Mouse (Mus musculus): ENCODE data around the gene Sall1.

Gene Sall1

DNA sequence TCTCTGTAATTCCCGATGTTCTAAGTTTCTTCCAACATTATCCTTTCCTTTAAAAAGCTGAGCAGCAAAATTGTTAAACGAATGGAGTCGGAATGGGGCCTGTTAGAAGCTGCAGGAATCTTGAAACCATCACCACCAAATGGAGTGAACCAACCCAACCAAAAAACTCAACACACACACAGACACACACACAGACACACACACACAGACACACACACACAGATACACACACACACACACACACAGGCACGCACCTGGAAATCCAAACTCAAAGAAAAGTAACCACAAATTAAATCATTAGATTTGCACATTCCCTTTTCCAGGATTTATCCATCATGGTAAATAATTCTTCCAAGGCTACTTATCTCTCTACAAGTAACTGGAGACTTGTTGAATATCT, 5.0 kb downstream of the Sall1 start:
- DNase-seq (ENCODE audit: low spot score) = no peak

DNA sequence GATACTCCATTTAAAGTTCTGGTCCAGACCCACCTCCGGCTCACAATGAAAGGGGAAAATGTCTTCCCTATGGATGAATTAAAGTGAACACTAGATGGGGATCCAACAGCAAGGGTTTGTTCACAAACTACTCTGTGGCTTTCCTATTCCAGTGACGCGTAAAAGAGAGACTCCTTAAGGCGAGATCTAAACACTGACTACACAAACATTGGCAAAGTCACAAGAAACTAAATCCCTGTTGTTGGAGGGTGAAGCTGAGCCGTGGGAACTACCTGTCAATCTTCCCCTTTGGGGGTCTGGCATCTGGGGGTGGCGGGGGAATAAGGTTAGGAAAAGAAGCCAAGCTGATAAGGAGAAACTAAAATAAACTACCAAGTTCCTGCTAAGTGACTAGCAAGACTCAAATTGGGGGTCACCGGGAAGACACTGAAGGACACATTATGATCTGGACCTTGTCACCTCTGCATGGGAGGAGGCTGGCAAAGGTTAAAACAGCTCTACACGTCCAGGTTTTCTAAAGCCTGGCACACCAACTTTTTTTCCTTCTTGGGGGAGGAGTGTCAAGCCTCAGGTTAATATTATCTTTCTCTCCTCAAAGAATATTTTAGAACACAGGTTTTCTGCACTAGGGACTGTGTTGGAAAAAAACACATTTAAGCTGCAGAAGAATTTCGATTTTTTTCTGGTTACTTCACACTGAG, 6.3 kb downstream of the Sall1 start:
- DNase-seq (ENCODE audit: low spot score) = no peak

DNA sequence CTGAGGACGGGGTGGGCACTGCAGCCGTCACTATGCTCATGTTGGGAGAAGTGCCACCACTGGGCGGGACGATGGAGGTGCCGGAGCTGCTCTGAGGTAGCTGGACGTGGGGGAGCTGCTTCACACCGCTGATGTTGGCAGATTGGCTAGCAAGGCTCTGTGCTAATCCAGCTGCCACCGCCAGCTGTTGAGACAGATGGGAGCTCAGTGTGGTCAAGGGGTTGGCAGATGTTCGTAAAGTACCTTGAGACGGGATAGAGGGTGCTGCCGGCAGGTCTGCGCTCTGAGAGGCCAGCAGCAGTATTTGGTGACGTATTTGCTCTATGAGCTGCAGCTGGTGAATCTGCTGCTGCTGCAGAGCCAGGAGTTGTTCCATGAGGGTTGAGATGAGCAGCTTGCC, 11.6 kb downstream of the Sall1 start:
- no peak for DNase-seq (ENCODE audit: low spot score)

DNA sequence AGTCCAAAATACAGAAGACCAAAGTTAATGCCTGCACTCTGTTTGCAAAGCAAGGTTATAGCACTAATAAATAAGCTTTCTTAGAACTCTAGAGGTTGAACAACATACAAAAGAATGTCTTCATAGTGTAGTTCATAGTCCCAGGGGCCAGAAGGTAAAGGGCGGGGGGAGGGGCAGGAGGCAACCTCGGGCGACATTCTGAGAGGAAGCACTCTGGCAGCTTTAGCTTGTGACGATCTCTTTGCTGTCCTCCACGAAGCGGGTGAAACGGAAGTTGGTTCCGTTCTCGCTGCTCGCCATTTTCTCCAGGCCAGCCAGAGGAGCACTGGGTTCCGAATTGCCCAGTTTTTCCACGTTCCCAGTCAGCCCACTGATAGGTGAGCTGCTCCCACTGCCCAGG, 15.8 kb downstream of the Sall1 start:
- no peak for DNase-seq (ENCODE audit: low spot score)

DNA sequence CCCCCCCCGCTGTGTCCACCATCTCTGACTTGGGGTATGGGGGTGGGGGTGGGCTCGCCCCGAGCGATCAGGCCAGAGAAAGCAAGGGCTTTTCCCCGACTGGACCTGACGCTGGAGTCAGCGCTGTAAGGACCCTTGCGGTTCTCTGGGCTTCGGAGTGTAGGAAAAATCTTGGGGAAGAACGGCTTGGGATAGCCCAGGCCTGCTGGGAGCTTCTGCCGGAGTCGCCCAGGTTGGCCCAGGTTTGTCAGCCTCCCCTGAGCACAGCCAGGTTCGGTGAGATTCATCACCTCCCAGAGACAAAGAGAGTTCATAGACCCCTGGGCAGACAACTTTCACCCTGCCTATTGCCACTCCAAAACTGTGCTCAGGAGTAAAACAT, 17.8 kb downstream of the Sall1 start:
- no peak for DNase-seq (ENCODE audit: low spot score)

DNA sequence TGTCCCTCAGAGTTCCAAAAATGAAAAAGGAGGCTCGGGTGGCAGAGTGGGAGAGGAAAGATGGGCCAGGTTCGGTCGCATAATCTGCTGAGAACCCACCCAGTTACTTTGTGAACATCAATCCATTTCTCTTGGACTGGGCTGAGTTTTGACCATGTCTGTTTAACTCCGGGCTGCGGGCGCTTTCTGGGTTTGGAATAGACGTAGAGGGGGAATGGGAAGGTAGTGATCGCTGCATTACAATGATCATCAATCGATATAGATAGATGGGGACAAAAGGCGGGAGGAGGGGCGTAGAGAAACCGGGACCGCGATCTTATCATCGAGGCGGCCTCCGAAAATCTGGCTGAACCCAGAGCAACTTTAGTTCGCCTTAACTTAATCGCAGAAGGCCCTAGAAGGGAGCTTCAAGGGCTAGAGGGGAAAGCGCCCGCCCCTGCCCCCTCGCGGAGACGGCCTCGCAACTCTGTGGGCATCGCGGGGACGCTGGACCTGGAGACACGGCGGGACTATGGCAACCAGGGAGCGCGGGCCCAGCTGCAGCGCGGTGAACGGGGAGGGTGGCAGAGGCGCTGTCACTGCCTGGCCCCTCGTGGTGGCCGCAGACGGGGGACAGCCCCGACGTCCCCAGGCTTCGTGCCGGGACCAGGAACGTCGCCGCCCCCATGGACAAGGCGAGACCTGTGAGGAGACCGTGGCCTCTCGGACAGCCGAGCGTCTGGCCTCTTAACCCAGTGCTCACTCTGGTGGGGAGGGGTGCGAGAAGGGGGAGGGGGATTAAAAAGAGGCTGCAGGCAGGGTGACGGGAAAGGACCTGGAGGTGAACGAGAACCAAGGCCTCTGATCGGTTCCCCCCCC, 18.5 kb downstream of the Sall1 start:
- no peak for DNase-seq (ENCODE audit: low spot score)

DNA sequence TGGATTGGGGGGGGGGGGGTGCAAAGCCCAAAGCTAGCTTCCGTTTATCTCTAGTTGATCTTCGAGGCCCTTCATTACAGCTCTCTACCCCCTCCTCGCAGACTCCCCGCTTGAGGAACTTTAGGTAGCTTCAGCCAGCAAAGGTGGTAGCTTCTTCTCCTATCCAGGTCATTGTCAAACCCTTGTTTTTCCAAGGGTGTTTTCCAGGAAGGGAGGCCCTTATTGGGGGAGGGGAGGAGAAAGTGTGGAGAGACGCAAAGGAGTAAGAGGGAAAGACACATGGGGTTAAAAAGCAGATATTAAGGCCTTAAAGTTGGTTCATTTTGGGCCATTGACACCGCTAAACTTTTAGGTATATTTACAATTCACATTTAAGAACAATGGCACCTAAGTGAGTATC, 19.2 kb downstream of the Sall1 start:
- no peak for DNase-seq (ENCODE audit: low spot score)

DNA sequence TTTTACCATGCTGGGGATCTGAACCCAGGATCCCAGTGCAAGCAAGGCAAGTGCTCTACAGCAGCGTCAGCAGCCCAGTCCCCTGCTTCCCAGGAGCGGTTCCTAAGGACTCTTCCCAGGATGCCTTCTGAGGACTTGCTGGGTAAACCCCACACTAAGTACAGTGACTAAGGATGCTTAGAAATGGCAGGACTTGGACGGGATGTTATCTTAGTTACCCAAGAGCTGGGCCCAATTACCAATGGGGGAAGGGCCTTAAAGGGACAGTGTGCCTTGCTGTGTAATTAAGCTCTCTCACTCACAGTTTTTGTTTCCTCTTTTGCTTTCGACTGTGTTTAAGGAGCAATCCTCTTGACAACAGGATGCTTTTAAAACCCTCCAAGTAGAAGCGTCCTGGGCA, 22.8 kb downstream of the Sall1 start:
- DNase-seq (ENCODE audit: low spot score) = no peak

DNA sequence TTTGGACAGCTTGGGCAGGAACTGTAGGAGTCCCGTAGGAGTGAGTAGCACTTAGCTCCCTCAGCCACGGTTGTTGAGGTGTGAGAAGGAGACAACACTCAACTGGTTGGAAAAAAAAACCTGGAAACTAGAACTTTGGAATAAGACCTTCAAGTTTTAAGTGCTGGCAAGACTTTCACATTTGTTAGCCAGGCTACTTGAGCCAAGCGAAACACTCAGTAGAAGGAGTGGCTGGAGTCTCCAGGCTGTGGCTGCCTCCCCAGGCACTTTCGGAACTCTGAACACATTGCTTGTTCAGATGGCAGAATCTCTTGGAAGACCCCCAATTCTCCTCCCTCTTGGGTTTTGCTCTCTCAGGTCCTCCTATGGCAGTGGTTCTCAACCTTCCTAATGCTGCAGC, 26.1 kb downstream of the Sall1 start:
- no peak for DNase-seq (ENCODE audit: low spot score)

DNA sequence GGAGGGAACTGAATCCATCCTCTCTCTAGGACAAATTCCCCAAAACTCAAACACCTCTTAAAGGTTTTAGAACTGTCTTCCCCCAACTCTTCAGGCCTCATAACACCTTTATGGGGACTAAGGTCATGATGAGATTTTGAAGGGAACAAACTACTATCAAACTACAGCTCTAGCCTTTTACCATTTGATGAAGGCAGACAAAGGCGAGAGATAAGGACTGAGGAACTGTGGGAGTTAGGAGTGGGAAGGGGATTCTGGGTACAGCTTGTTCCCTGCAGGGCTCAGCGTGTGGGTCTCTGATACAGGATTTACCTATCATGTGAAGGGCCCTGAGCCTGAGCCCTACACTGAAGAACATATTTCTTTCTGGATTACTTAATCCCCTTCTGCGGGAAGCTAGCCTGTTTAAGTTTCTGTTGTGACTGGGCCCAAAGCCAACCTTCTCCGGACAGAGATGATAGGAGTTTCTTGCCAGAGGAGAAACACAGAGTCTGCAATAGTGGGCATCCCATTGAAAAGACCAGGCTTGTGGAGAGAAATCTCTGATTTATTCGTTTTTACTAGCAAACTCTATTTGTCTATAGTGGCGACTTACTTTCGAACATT, 27.4 kb downstream of the Sall1 start:
- DNase-seq (ENCODE audit: low spot score) = no peak

DNA sequence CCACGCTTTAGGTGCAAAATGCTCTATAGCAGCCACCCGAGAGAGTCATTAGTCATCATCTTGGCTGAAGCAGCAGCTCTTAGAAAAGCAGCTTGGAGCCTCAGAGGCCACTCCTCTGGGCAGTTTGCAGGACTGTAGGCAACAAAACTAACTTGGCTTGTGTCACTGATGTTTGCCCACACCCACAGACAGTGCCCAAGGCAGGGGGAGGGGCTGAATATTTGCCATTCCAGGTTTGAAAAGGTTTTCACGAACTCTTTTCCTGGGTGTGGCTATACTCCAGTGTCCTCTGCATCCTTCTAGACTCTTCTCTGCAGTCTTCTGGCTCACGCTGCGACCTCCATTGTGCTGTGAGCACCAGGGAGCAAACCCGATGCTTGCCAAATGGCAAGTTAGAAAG, 28.4 kb downstream of the Sall1 start:
- DNase-seq (ENCODE audit: low spot score) = no peak

DNA sequence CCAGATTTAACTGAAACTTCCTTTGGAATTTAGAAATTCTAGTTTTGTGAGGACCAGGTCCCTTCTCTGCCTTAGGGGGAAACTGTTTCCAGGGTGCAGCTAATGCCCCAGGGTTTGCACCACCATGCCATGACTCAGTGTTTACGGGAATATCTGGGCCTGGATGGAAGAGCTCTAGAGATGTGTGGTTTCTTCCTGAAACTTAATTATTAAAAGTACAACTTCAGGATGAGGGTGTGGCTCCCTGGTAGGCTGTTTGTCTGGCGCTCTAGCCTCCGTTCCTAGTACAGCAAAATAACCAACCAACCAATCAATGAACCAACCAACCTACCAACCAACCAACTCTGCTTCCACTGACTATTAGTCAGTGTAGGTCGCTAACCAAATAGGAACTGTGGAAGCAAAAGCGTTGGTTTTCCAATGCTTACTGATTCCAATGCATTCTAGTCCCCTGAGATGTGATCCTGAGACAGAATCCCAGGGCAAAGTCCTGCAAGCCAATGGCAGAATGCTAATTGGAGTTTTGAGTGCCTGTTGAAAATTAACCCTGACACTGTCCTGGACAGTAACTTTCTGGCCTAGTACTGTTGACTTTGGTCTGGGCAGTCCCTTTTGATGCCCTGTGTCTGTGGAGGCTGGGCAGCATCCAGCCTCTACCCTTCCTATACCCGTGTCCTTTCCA, 31.0 kb downstream of the Sall1 start:
- DNase-seq (ENCODE audit: low spot score) = no peak

DNA sequence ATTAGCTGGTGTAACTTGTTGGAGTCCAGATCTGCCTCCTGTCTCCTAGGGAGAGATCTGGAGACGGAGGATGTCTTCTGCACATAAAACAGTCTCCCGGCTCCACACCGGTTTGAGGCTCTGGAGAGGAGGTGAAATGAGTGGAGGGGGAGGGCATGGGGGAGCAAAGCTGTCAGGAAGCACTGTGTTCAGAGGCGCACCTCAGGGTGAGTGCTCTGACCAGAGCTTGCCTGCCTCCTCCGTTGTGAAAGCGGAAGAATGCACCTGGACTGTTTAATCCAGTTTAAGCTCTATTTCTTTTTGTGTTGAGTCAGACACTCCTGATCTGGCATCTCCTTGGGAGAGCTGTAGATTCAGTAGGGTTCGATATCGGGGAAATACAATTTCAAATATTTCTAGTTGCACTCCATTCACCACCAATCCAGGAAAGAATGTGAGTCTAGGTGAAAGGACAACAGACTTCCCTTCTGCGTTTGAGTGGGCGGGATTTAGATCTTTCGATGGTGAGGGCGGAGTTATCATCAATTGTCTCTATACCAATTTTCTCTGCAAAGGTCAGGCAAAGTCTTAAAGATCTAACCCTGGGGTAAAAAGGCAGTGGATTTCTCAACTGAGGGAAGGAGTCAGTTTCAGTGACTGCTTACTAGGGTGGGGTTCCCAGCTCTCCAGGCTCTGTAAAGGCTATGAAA, 31.8 kb downstream of the Sall1 start:
- DNase-seq (ENCODE audit: low spot score) = no peak

DNA sequence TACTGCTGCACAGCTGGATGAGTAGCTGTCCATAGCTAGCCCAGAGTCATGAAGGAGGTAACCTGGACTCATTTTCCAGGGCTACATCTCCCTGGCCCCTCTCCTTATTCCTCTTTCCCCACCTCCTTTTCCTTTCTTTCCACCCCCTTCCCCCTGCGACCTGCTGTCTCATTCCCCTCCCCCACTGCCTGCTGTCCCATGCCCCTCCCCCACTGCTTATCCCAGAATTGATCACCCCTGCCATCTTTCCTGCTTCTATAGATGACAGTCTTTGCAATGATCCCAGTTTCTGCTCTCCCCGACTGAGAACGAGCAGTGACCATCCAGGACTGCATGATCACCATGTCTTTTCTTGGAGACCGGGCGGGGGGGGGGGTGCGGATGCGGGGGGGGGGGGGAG, 35.2 kb downstream of the Sall1 start:
- DNase-seq (ENCODE audit: low spot score) = no peak

DNA sequence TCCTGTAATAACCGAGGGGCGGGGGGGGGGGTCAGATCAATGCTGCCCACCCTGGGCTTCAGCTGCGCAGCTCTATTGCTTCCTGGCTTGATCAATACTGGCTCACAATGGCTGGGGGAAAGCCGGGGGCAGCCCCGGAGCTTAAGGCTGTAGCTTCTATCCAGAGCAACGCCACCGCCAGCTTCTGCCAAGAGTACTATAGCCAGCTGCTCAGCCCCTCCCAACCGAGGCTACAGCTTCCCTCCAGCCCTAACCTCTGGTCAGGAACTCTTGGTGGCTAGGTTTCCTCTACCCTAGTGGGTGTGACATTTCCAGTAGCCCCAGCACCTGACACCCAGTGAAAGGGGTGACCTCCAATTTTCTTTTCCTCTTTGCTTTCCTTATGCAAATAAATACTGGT, 36.8 kb downstream of the Sall1 start:
- no peak for DNase-seq (ENCODE audit: low spot score)

DNA sequence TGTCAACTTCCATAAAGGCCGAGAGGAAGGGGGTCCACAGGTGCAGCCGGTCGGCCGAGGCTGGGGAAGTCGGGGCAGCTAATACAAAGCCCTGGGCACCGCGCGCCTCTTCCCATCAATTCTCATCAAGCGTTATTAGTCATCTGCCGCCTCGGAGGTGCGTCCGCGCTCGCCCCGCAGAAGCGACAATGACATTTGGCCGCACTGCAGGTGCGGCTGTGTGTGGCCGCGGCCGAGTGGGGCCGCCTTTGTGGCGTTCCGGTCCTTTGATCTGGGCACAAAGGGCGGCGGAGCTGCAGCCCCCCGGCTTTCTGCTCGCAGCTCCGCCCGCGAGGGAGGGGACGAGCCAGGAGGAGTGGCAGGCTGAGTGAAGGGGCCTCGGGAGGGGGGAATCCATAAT, 37.5 kb downstream of the Sall1 start:
- no peak for DNase-seq (ENCODE audit: low spot score)

DNA sequence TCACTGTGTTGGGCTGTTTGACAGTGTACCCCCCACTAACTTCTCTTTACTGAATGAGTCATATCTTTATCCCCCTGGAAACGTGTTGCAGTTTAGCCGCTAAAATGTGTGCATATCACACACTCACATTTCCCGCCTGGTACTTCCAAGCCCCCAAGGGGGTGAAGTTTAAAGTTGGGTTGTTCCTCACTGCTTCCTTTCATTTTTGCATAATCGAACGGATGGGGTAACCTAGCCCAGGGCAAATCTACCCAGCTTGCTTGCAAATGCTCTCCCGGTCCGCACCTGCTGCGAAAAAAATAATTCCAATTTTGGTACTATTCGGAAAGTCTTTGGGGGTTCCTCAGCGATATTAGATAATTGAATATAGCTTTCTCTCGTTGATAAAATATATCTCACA, 38.2 kb downstream of the Sall1 start:
- no peak for DNase-seq (ENCODE audit: low spot score)

DNA sequence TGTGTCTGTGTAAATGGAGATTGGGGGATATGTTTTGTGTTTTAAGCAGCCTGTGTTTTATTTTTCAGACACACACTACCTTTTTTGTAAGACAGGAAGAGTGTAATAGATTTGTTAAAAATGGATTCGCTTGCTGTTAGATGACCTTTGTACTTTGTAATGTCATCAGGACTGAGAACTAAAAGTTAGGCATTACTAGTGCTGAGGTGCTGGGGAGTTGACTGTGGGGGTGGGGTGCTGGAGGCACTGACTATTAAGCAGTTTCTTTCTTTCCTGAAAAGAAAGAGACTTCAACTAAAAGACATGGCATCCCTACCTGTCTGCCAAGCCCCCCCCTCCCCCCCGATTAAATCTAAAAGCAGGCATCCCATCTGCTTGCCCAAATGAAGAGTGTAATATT, 39.9 kb downstream of the Sall1 start:
- DNase-seq (ENCODE audit: low spot score) = no peak

DNA sequence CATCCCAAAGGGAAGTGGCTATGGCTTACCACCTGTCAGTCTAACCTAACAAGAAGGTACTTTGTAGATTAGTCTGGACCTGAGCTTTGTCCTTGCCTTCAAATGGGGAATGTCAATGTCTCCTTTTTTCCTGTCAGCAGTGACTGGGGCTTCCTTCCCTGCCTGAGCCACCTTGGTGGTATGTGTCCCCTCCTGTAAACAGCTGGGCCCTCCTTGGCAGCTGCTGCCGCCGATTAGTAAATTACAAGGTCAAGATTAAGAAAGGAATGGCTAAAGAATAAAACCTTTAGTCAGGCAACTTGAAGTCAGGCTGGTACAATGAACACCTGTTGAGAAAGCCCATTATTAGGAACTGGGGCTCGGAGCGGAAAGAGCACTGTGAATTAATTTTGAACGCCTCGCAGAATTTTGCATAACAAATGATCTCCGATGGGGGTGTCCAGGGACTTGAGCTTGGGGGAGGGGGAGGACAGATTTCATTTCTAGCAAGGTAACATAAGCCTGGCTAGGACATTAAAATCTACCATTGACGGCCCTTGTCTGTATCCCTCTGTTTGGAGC, 40.5 kb downstream of the Sall1 start:
- DNase-seq (ENCODE audit: low spot score) = no peak

DNA sequence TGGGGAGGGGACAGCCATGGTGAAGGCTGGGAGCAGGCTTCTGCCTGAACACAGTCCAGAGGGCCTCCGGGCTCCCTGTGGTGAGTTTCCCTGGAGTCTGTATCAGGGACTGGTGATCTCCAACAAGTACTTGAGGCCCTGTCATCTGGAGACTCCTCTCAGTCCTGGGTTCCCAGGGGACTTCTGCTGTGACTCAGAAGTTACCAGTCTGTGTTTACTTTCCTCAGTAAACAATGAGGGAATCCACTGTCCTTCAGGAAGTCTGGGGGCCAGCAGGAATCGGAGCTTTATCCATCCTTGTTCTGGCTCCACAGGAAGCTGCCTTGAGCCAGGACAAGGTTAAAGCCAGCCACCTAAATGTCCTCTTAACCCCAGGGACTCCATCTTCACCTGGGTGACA, 41.8 kb downstream of the Sall1 start:
- no peak for DNase-seq (ENCODE audit: low spot score)

DNA sequence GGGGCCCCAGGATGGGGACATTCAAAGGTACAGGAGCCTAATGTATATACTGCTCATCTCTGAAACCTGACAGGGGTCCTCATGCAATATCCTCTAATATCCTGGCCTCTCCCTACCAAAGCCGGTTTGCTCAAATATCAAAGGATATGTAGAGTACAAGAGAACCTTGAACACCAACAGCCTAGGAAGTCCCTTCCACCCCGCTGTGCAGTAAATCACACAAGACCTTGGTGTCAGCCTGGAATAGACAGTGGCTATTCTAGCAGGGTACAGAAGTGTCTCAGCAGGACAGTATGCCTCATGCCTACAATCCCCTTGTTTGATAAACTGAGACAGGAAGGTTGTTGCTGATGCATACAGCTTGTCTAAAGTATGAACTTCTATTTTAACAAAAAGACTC, 46.7 kb downstream of the Sall1 start:
- DNase-seq (ENCODE audit: low spot score) = no peak

Data from MN1 (cell line).